Mouse (Mus musculus) inflammation-experienced regulatory T-cells (primary cell): ENCODE data around the gene Gm21704. TPM values are rescaled to one million over a fixed set of nuclear protein-coding genes. Genes with fewer than 3 reads are reported as not detected.

Source experiments
- polyA plus RNA-seq, 2 experiments: library from polyadenylated mRNA; unstranded; fragments of 100-300 nt; shearing (Covaris generic); gene quantifications; one replicate each; pipeline ENCODE4 v1.2.1; 2017

The Gm21704 gene
- not detected for polyA plus RNA-seq

DNA sequence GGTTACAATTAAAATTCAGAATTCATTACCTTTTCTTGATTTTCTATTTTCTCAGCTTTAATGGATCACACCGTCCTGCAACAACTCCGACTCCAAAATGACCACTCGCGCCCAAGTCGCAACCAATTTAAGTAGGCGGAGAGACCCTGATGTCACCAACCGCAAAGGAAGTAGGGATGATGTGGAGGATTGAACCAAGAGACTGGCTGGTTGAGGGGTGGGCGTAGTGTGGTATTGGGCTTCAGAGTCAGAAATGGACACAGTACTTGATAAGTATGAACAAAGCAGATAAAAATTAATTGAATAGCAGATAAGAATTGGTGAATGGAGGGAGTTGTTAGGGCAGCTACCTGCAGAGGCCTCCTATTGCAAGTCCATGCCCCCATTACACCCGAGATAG lies at the start of gene Gm21704, which contains the start of gene Gm21708:
Gm21704 (minus strand) TSS at position 101 of the 400 bp plus-strand sequence.
Gm21708 (minus strand) TSS at position 101 of the 400 bp plus-strand sequence.

DNA sequence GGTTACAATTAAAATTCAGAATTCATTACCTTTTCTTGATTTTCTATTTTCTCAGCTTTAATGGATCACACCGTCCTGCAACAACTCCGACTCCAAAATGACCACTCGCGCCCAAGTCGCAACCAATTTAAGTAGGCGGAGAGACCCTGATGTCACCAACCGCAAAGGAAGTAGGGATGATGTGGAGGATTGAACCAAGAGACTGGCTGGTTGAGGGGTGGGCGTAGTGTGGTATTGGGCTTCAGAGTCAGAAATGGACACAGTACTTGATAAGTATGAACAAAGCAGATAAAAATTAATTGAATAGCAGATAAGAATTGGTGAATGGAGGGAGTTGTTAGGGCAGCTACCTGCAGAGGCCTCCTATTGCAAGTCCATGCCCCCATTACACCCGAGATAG lies 64.7 kb downstream of the Gm21704 start, which contains the start of gene Gm21693:
Gm21693 (minus strand) TSS at position 101 of the 400 bp plus-strand sequence.

Other genes starting within 250 kb of the Gm21704 start
- gene Gm21677, start 103.7 kb downstream of the Gm21704 start, polyA plus RNA-seq: not detected
- not detected for gene Gm21693, start 64.8 kb downstream of the Gm21704 start, polyA plus RNA-seq
- gene Gm21708, start within 50 bp of the Gm21704 start, polyA plus RNA-seq: not detected